Mouse (Mus musculus) embryonic facial prominence, embryonic 11.5 days (tissue): ENCODE data around the gene Apold1. TPM values are rescaled to one million over a fixed set of nuclear protein-coding genes. Genes with fewer than 3 reads are reported as not detected.

ENCODE experiments used
- ATAC-seq: fragments of 200-750 bp; cut with Nextera tagmentation; replicated peaks from 2 replicates; pipeline ENCODE4 v1.8.0; 2017; ENCODE audit warnings: low read depth; ENCODE audit not compliant: insufficient number of reproducible peaks, low FRiP score, low TSS enrichment
- DNase-seq: peaks from one replicate; pipeline ENCODE4 v3.0.0-alpha.2; 2015; ENCODE audit warnings: low spot score
- H3K27ac ChIP-seq: fragments of 300-500 bp; sonication (generic); replicated peaks from 2 replicates; pipeline ENCODE4 v1.5.1; 2014; ENCODE audit warnings: mild to moderate bottlenecking, low read depth, low read length, control low read depth
- H3K27me3 ChIP-seq: fragments of 300-500 bp; sonication (generic); 2 replicates; pipeline ENCODE4 v1.6.1; 2014; ENCODE audit warnings: mild to moderate bottlenecking, low read length, moderate library complexity, mixed read lengths; ENCODE audit not compliant: control insufficient read depth, insufficient read depth
- H3K36me3 ChIP-seq: fragments of 300-500 bp; sonication (generic); replicated peaks from 2 replicates; pipeline ENCODE4 v1.6.1; 2014; ENCODE audit warnings: low read depth, mild to moderate bottlenecking, low read length, moderate library complexity, mixed read lengths; ENCODE audit not compliant: control insufficient read depth, insufficient read depth
- H3K4me1 ChIP-seq: fragments of 300-500 bp; sonication (generic); 2 replicates; pipeline ENCODE4 v1.6.1; 2014; ENCODE audit warnings: low read length, mixed read lengths; ENCODE audit not compliant: control insufficient read depth, insufficient read depth
- H3K4me2 ChIP-seq: fragments of 300-500 bp; sonication (generic); 2 replicates; pipeline ENCODE4 v1.6.1; 2014; ENCODE audit warnings: low read depth, mild to moderate bottlenecking, control low read depth, low read length, moderate library complexity
- H3K4me3 ChIP-seq: fragments of 300-500 bp; sonication (generic); 2 replicates; pipeline ENCODE4 v1.5.1; 2014; ENCODE audit warnings: low read depth, low read length, control low read depth
- H3K9ac ChIP-seq: fragments of 300-500 bp; sonication (generic); replicated peaks from 2 replicates; pipeline ENCODE4 v1.6.1; 2014; ENCODE audit warnings: mild to moderate bottlenecking, control low read depth, low read length
- H3K9me3 ChIP-seq: fragments of 300-500 bp; sonication (generic); replicated peaks from 2 replicates; pipeline ENCODE4 v1.6.1; 2016; ENCODE audit warnings: mild to moderate bottlenecking, low read length, inconsistent platforms, mixed read lengths; ENCODE audit not compliant: control insufficient read depth
- WGBS: fragments of 180-500 bp; shearing (Covaris S2); extraction: QIAGEN DNeasy Blood & Tissue Kit; methylation state at CpG from one replicate; pipeline ENCODE4 v1.1.7; 2014; 5-methylcytosine and 5-hydroxymethylcytosine counted together
- polyA plus RNA-seq: library from polyadenylated mRNA; unstranded; fragments of >200 nt; fragmentation: Nextera tagmentation; extraction: Ambion mirVana; gene quantifications from 2 replicates; pipeline ENCODE4 v1.2.1, GENCODE M21; 2014

The Apold1 gene
- polyA plus RNA-seq, result 3.6 and 4.1 TPM in 2 replicates

DNA sequence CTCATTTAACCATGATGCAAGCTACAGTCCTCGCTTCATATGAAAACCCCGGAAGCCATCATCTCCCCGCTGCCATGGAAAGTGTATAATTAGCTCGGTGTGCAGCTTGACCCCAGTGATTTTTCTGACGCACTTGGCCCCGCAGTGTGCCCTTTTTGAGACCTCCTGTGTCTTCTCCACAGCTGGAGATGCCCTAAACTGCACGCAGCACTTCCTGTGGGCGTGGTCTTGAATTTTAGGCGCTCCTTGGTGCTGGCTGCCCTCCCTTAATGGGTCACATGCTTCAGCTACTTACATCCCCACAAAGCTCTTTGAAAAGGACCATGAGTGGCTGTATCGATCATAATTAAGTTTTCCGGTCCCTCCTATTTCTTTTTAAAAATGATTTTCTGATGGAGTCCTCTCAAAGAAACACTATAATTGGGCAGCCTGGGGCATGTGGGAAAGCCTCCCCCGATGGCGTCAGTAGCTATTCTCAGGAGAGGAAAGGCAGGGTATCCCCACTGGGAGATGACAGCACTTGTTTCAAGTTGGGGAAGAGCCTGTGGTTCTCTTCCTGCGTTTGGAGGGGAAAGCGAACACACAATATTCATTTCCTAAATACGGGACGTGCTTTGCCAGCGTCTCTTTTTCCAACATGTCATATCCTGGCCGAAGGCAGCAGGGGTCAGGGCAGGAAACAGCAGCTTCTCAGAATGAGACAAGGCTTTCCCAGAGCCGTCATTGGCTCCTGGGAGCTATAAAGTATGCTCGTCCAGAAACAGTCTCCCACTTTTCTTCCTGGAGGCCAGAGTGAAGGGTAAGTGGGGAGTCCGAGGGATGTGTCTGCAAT is at the start of gene Apold1:
Gene Apold1 (plus strand): TSS at position 488 of the 832 bp plus-strand sequence.
- Histone ChIP-seq H3K36me3 (no peaks in the 10 kb centered on the region), H3K4me3 (peak within 1 kb of the TSS; percentile 15; the same call in 1 of the 2 replicates), H3K9me3 (no peaks in the 10 kb centered on the region), H3K27me3 (no peaks in the 10 kb centered on the region), H3K4me1 (no peaks in the 10 kb centered on the region), H3K4me2 (peak within 1 kb of the TSS; percentile 31; the same call in 1 of the 2 replicates), H3K27ac (no peak within 1 kb of the TSS), H3K9ac (no peak within 1 kb of the TSS)
- DNase-seq (peak; percentile 56), ATAC-seq (no peak)
- WGBS, result 32% methylated on average over 22 of the region's 22 CpGs

DNA sequence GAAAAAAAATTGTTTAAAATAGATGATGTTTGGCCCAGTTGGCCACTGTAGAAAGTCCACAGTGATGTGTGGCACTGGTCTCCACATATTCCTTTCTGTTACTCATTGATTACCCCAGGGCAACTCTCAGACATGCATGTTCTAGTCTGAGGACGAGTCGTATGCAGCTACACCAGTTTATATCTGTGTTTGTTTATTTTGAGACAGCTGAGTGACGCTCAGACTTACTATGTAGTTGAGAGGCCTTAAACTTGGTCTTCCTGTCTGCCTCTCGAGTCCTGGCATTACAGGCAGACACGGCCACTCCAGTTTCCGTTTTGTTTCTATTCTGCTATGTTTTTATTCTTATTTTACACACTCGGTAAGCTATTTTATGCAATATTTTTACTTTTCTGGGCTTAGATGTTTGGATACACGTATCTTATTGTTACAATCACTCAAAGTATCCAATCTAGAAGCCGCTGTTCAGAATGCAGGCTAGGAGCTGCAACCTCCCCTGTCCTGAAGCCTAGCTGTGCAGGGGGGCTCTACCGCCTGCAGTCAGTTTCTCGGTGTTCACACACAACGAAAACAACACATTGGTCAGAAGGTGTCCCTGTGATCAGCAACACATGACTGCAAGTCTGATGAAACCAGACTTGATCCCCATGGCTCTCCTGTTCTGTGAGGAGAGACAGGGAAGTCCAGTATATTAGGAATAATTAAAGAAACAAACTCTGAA is 48.9 kb upstream of the Apold1 start:
- 70% methylated on average over 12 of the region's 12 CpGs for WGBS

DNA sequence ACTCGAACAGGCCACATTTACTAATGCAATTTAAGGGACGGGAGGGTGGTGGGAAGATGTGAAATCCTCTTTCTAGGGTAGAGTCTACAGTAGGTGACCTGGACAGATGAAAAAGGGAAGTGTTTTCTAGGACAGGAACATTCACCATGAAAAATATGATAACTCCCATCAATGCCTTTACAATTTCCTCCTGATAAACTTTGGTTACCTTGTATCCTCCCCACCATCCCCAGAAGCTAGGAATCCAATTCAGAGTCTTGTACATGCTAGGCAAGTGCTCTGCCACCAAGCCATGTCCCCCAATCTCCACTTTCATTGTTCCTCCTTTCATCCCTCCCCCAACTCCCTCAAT is 48.3 kb upstream of the Apold1 start:
- DNase-seq, result no peak
- no peak for ATAC-seq
- no peak overlapping the region for H3K9ac ChIP-seq
- no peak overlapping the region for H3K4me2 ChIP-seq
- H3K36me3 ChIP-seq, result no peaks in the 10 kb centered on the region
- H3K4me3 ChIP-seq, result no peak overlapping the region
- 64% methylated on average over 2 of the region's 2 CpGs for WGBS
- no peaks in the 10 kb centered on the region for H3K9me3 ChIP-seq
- H3K27ac ChIP-seq, result no peak overlapping the region
- no peaks in the 10 kb centered on the region for H3K27me3 ChIP-seq
- H3K4me1 ChIP-seq, result no peaks in the 10 kb centered on the region

More for the DNA sequence above, 48.9 kb upstream of the Apold1 start:
- ATAC-seq, result no peak
- H3K4me1 ChIP-seq, result no peaks in the 10 kb centered on the region
- no peak for DNase-seq
- no peak overlapping the region for H3K4me2 ChIP-seq
- H3K9ac ChIP-seq, result no peak overlapping the region
- H3K4me3 ChIP-seq, result no peak overlapping the region
- H3K9me3 ChIP-seq, result no peaks in the 10 kb centered on the region
- H3K36me3 ChIP-seq, result no peaks in the 10 kb centered on the region
- no peaks in the 10 kb centered on the region for H3K27me3 ChIP-seq
- no peak overlapping the region for H3K27ac ChIP-seq

GRCm38 (mm10) chr6:134934305-134934704 is 47.2 kb upstream of the Apold1 start:
- no peak for ATAC-seq
- 93% methylated on average over 5 of the region's 5 CpGs for WGBS
- H3K27me3 ChIP-seq, result no peaks in the 10 kb centered on the region
- no peak overlapping the region for H3K4me3 ChIP-seq
- DNase-seq, result no peak
- no peaks in the 10 kb centered on the region for H3K4me1 ChIP-seq
- no peak overlapping the region for H3K4me2 ChIP-seq
- no peak overlapping the region for H3K27ac ChIP-seq
- no peaks in the 10 kb centered on the region for H3K36me3 ChIP-seq
- no peak overlapping the region for H3K9ac ChIP-seq
- no peaks in the 10 kb centered on the region for H3K9me3 ChIP-seq

GRCm38 (mm10) chr6:134939781-134940180 is 41.7 kb upstream of the Apold1 start:
- no peak overlapping the region for H3K9ac ChIP-seq
- WGBS, result 93% methylated on average over 4 of the region's 4 CpGs
- H3K27me3 ChIP-seq, result no peaks in the 10 kb centered on the region
- no peak overlapping the region for H3K4me2 ChIP-seq
- H3K9me3 ChIP-seq, result no peaks in the 10 kb centered on the region
- DNase-seq (no peak), ATAC-seq (no peak)
- no peak overlapping the region for H3K4me3 ChIP-seq
- no peak overlapping the region; the same call in 1 of the 2 replicates for H3K27ac ChIP-seq
- H3K4me1 ChIP-seq, result no peaks in the 10 kb centered on the region
- no peaks in the 10 kb centered on the region for H3K36me3 ChIP-seq

DNA sequence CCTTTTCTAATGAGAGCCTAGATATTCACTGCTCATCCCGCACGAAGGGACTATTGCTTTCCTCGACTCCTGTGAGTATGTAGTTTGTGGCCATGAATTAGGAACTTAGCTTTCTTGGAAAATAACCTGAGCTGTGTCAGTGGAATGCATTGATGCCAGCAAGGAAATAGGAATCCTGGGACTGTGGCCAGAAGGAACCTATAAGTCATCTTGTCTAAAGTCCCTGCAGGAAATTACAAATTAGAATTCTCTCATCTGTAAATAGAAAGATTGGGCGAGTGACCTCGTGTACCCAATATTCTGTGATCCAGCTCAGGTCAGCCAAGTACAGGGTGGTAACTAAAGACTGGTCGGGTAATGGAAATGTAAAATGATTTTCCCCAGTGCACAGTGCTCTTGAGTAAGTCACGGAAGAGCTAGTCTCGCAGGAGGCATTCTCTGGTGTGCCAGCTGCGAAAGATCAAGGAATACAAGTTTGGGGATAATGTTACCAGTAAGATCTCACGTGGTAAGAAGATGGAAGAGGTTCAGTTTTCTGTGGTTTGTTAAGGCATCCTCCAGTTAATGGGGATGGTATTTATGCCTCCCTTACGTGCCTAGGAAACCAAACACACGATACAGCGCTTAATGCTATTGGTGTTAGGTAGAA is 37.6 kb upstream of the Apold1 start:
- Histone ChIP-seq H3K4me3 (no peak overlapping the region), H3K4me1 (no peaks in the 10 kb centered on the region), H3K4me2 (no peak overlapping the region), H3K27me3 (no peaks in the 10 kb centered on the region), H3K9ac (no peak overlapping the region), H3K9me3 (no peaks in the 10 kb centered on the region), H3K27ac (no peak overlapping the region), H3K36me3 (no peaks in the 10 kb centered on the region)
- DNase-seq (no peak), ATAC-seq (no peak)
- 72% methylated on average over 13 of the region's 13 CpGs for whole genome bisulfite sequencing

DNA sequence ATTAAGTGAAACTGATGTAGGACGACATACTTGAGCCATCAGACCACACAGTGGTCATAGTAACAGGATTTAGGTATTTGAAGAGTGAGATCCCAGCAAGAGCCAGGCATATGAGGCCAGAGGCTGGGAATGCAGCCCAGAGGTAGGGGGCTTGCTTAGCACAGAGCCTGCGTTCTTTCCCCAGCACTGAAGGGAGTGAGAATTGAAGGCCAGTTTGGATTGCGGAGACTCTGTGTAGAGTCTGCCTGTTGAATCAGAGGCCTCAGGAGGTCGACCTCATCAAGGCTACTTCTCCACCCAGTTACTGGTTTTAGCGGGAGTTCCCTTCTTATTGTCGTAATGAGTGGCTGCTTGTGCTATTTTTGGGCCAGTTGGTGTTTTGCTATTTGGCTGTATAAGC is 35.5 kb upstream of the Apold1 start:
- Histone ChIP-seq H3K9me3 (no peaks in the 10 kb centered on the region), H3K36me3 (no peaks in the 10 kb centered on the region), H3K4me2 (no peak overlapping the region), H3K27me3 (no peaks in the 10 kb centered on the region), H3K4me3 (no peak overlapping the region), H3K4me1 (no peaks in the 10 kb centered on the region), H3K9ac (no peak overlapping the region), H3K27ac (no peak overlapping the region)
- no peak for DNase-seq
- ATAC-seq, result no peak
- 78% methylated on average over 6 of the region's 6 CpGs for WGBS

- Histone ChIP-seq H3K4me3 (no peak overlapping the region), H3K36me3 (no peaks in the 10 kb centered on the region), H3K4me2 (no peak overlapping the region), H3K9ac (no peak overlapping the region), H3K27ac (no peak overlapping the region), H3K4me1 (no peaks in the 10 kb centered on the region), H3K9me3 (no peaks in the 10 kb centered on the region), H3K27me3 (no peaks in the 10 kb centered on the region)
- DNase-seq, result no peak
- WGBS, result 86% methylated on average over 9 of the region's 9 CpGs
- no peak for ATAC-seq
Observed at GRCm38 (mm10) chr6:134946858-134947257, 34.7 kb upstream of the Apold1 start.
